Mouse (Mus musculus): Measurements from ENCODE around the gene Vmac. TPM values are rescaled to one million over a fixed set of nuclear protein-coding genes. Genes with fewer than 3 reads are reported as not detected.

Gene Vmac
- polyA plus RNA-seq, 1 experiment from 2014 or later: 19.0 TPM

DNA sequence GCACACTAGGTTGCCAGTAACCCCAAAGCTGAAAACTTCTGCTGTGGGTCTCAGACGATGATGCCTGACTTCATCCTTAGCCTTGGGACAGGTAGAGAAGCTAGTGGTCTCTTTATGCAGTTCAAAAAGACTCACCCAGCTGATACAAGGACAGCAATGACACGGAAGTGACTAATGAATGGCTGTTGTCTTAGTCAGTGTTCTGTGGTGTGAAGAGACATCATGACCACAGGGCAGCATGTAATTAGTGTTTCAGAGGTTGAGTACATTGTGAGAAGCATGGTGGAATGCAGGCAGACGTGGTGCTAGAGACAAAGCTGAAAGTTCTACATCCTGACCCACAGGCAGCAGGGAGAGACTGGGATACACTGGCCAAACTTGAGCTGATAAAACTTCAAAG is 50.2 kb downstream of the Vmac start:
- Histone ChIP-seq H3K27me3 (ENCODE audit: control insufficient read depth, insufficient read depth, low read length) (no peaks in the 10 kb centered on the region), H3K4me1 (replicated peaks; ENCODE audit: control insufficient read depth, insufficient read depth) (peaks cover 7% of the 10 kb centered on the region; the same call in 1 of the 2 replicates), H3K4me2 (replicated peaks; ENCODE audit: low read depth) (no peak overlapping the region), H3K4me3 (ENCODE audit: low read depth, low read length) (no peak overlapping the region), H3K9ac (ENCODE audit: low read length) (no peak overlapping the region), H3K9me3 (ENCODE audit: control insufficient read depth, low read length) (no peaks in the 10 kb centered on the region), H3K27ac (replicated peaks) (no peak overlapping the region), H3K36me3 (ENCODE audit: control insufficient read depth, insufficient read depth, low read length) (no peaks in the 10 kb centered on the region)
- 72% methylated on average over 3 of the region's 3 CpGs for WGBS
- no peak for DNase-seq (ENCODE audit: low spot score)
- no peak for TF ChIP-seq CTCF (IDR thresholded peaks at IDR 0.05; ENCODE audit: low read depth)
- TF ChIP-seq EP300 (optimal IDR thresholded peaks at IDR 0.05): no peak
- no peak for ATAC-seq (ENCODE audit: low FRiP score, low TSS enrichment)

DNA sequence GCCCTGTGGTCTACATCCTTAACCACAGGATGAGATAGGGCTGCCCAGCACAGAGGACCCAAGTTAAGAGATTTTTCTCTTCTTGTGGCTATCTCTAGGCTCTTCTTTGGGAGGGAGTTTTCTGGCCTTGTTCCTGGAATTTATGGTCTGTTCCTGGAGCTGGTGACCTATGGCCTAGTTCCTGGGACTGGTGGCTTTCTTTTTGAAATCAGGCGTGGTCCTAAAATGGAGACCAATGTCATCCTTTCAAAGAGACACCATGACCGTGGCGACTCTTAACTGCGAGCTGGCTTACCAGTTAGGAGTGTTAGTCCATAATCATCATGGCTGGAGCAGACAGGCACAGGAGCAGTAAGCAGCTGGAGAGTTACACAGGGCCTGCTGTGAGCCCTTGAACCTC is 51.4 kb downstream of the Vmac start:
- no peak overlapping the region for H3K4me2 ChIP-seq (replicated peaks; ENCODE audit: low read depth)
- 94% methylated on average over 4 of the region's 4 CpGs for WGBS
- no peak overlapping the region for H3K4me3 ChIP-seq (ENCODE audit: low read depth, low read length)
- no peaks in the 10 kb centered on the region for H3K27me3 ChIP-seq (ENCODE audit: control insufficient read depth, insufficient read depth, low read length)
- no peak overlapping the region for H3K27ac ChIP-seq (replicated peaks)
- DNase-seq (ENCODE audit: low spot score) (no peak), ATAC-seq (ENCODE audit: low FRiP score, low TSS enrichment) (no peak)
- no peak overlapping the region for H3K9ac ChIP-seq (ENCODE audit: low read length)
- no peaks in the 10 kb centered on the region for H3K9me3 ChIP-seq (ENCODE audit: control insufficient read depth, low read length)
- TF ChIP-seq EP300 (optimal IDR thresholded peaks at IDR 0.05) (no peak), CTCF (IDR thresholded peaks at IDR 0.05; ENCODE audit: low read depth) (no peak)
- peaks cover 7% of the 10 kb centered on the region; the same call in 1 of the 2 replicates for H3K4me1 ChIP-seq (replicated peaks; ENCODE audit: control insufficient read depth, insufficient read depth)
- H3K36me3 ChIP-seq (ENCODE audit: control insufficient read depth, insufficient read depth, low read length): no peaks in the 10 kb centered on the region

DNA sequence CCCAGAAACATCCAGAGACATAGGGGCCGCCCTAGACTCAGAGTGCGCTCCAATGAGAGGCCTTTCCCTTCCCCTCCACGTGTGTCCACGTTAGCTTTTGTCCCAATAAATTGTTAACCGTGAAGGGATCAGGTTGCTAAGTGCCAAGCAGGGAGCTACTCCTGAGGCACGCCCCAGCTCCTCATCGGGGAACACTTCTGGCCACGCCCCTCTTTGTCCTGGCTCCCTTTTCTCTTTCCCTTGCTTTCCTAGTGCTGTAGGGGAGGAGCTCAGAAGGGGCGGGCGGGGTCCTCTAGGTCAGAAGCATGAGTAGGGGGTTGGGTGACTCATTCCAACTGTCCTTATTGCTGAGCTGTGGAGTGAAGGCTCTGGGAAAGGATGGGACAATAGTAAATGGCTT is 53.5 kb downstream of the Vmac start:
- Histone ChIP-seq H3K36me3 (ENCODE audit: control insufficient read depth, insufficient read depth, low read length) (no peaks in the 10 kb centered on the region), H3K4me2 (replicated peaks; ENCODE audit: low read depth) (peak overlapping the region; percentile 25), H3K4me1 (replicated peaks; ENCODE audit: control insufficient read depth, insufficient read depth) (peaks cover 7% of the 10 kb centered on the region; the same call in 1 of the 2 replicates), H3K9me3 (ENCODE audit: control insufficient read depth, low read length) (no peaks in the 10 kb centered on the region), H3K27me3 (ENCODE audit: control insufficient read depth, insufficient read depth, low read length) (no peaks in the 10 kb centered on the region), H3K4me3 (ENCODE audit: low read depth, low read length) (no peak overlapping the region), H3K27ac (replicated peaks) (no peak overlapping the region), H3K9ac (ENCODE audit: low read length) (no peak overlapping the region)
- peak; percentile 54 for DNase-seq (ENCODE audit: low spot score)
- ATAC-seq (ENCODE audit: low FRiP score, low TSS enrichment): peak; percentile 48
- WGBS: 10% methylated on average over 10 of the region's 10 CpGs
- TF ChIP-seq EP300 (optimal IDR thresholded peaks at IDR 0.05) (no peak), CTCF (IDR thresholded peaks at IDR 0.05; ENCODE audit: low read depth) (no peak)

Other genes starting within 250 kb of the Vmac start
- 22.2 and 22.8 TPM in 2 replicates for gene Ptprs, start 241.5 kb downstream of the Vmac start, polyA plus RNA-seq (2015; fragmentation: Nextera tagmentation; extraction: Ambion mirVana)
- gene Znrf4, start 205.6 kb downstream of the Vmac start, polyA plus RNA-seq (2015; fragmentation: Nextera tagmentation; extraction: Ambion mirVana): not detected in 2 replicates
- 15.9 and 19.2 TPM in 2 replicates for gene Gm20219, start 163.6 kb downstream of the Vmac start, polyA plus RNA-seq (2015; fragmentation: Nextera tagmentation; extraction: Ambion mirVana)
- gene Safb2, start 133.4 kb downstream of the Vmac start, polyA plus RNA-seq (2015; fragmentation: Nextera tagmentation; extraction: Ambion mirVana): 25.4 and 28.8 TPM in 2 replicates
- 34.7 and 38.6 TPM in 2 replicates for gene Safb, start 133.2 kb downstream of the Vmac start, polyA plus RNA-seq (2015; fragmentation: Nextera tagmentation; extraction: Ambion mirVana)
- 327 and 335 TPM in 2 replicates for gene 2410015M20Rik, start 108.3 kb downstream of the Vmac start, polyA plus RNA-seq (2015; fragmentation: Nextera tagmentation; extraction: Ambion mirVana)
- 2,079 and 2,215 TPM in 2 replicates for gene Rpl36, start 104.6 kb downstream of the Vmac start, polyA plus RNA-seq (2015; fragmentation: Nextera tagmentation; extraction: Ambion mirVana)
- gene Lonp1, start 91.1 kb downstream of the Vmac start, polyA plus RNA-seq (2015; fragmentation: Nextera tagmentation; extraction: Ambion mirVana): 25.8 and 27.5 TPM in 2 replicates
- gene Catsperd, start 89.9 kb downstream of the Vmac start, polyA plus RNA-seq (2015; fragmentation: Nextera tagmentation; extraction: Ambion mirVana): 0.10 and 0.18 TPM in 2 replicates
- gene Ranbp3, start 44.7 kb downstream of the Vmac start, polyA plus RNA-seq (2015; fragmentation: Nextera tagmentation; extraction: Ambion mirVana): 34.5 and 35.4 TPM in 2 replicates
- 584 and 595 TPM in 2 replicates for gene Ndufa11, start 255 bp downstream of the Vmac start, polyA plus RNA-seq (2015; fragmentation: Nextera tagmentation; extraction: Ambion mirVana)
- gene Nrtn, start 39.5 kb upstream of the Vmac start, polyA plus RNA-seq (2015; fragmentation: Nextera tagmentation; extraction: Ambion mirVana): 32.4 and 37.9 TPM in 2 replicates
- gene Dus3l, start 46.7 kb upstream of the Vmac start, polyA plus RNA-seq (2015; fragmentation: Nextera tagmentation; extraction: Ambion mirVana): 22.9 and 24.4 TPM in 2 replicates
- 0.38 and 0.65 TPM in 2 replicates for gene Prr22, start 52.2 kb upstream of the Vmac start, polyA plus RNA-seq (2015; fragmentation: Nextera tagmentation; extraction: Ambion mirVana)
- 3.2 and 3.3 TPM in 2 replicates for gene Rfx2, start 113.0 kb upstream of the Vmac start, polyA plus RNA-seq (2015; fragmentation: Nextera tagmentation; extraction: Ambion mirVana)
- gene Acsbg2, start 156.4 kb upstream of the Vmac start, polyA plus RNA-seq (2015; fragmentation: Nextera tagmentation; extraction: Ambion mirVana): 0.04 TPM in 1 of 2 replicates, not detected in the other
- 1.0 and 1.4 TPM in 2 replicates for gene 1700061G19Rik, start 157.5 kb upstream of the Vmac start, polyA plus RNA-seq (2015; fragmentation: Nextera tagmentation; extraction: Ambion mirVana)
- 13.7 and 15.3 TPM in 2 replicates for gene Mllt1, start 217.4 kb upstream of the Vmac start, polyA plus RNA-seq (2015; fragmentation: Nextera tagmentation; extraction: Ambion mirVana)

Data from stomach, postnatal 0 days (tissue).